Mouse (Mus musculus) intestine, embryonic 16.5 days (tissue): ENCODE measurements at regions not wholly inside any gene's neighbourhood (a gene's known extent, or its start where the extent isn't known, plus 50 kb on each side); places are given as distances from the start of the nearest gene placed in this dataset.

Experiments used
- ATAC-seq: fragments of 200-750 bp; cut with Nextera tagmentation; 2 replicates; pipeline ENCODE4 v1.8.0; 2017; ENCODE audit warnings: moderate TSS enrichment, moderate library complexity
- H3K27ac ChIP-seq: fragments of 300-500 bp; sonication (generic); 2 replicates; pipeline ENCODE4 v1.5.1; 2014; ENCODE audit warnings: mild to moderate bottlenecking, low read length
- H3K27me3 ChIP-seq: fragments of 300-500 bp; sonication (generic); replicated peaks from 2 replicates; pipeline ENCODE4 v1.6.1; 2014; ENCODE audit warnings: low read length, control low read depth, mixed read lengths; ENCODE audit not compliant: control insufficient read depth, insufficient read depth
- H3K36me3 ChIP-seq: fragments of 300-500 bp; sonication (generic); 2 replicates; pipeline ENCODE4 v1.6.1; 2014; ENCODE audit warnings: low read length, control low read depth; ENCODE audit not compliant: control insufficient read depth, insufficient read depth
- H3K4me1 ChIP-seq: fragments of 300-500 bp; sonication (generic); 2 replicates; pipeline ENCODE4 v1.6.1; 2014; ENCODE audit warnings: low read length, control low read depth, mixed read lengths; ENCODE audit not compliant: control insufficient read depth, insufficient read depth
- H3K4me2 ChIP-seq: fragments of 300-500 bp; sonication (generic); 2 replicates; pipeline ENCODE4 v1.6.1; 2014; ENCODE audit warnings: low read depth, low read length, control low read depth
- H3K4me3 ChIP-seq: fragments of 300-500 bp; sonication (generic); 2 replicates; pipeline ENCODE4 v1.5.1; 2014; ENCODE audit warnings: mild to moderate bottlenecking, low read length
- H3K9ac ChIP-seq: fragments of 300-500 bp; sonication (generic); 2 replicates; pipeline ENCODE4 v1.6.1; 2014; ENCODE audit warnings: low read depth, low read length
- H3K9me3 ChIP-seq: fragments of 300-500 bp; sonication (generic); 2 replicates; pipeline ENCODE4 v1.6.1; 2016; ENCODE audit warnings: low read length, control low read depth; ENCODE audit not compliant: control insufficient read depth
- WGBS: fragments of 180-500 bp; shearing (Covaris S2); extraction: QIAGEN DNeasy Blood & Tissue Kit; methylation state at CpG from one replicate; pipeline ENCODE4 v1.1.7; 2014; 5-methylcytosine and 5-hydroxymethylcytosine counted together

DNA sequence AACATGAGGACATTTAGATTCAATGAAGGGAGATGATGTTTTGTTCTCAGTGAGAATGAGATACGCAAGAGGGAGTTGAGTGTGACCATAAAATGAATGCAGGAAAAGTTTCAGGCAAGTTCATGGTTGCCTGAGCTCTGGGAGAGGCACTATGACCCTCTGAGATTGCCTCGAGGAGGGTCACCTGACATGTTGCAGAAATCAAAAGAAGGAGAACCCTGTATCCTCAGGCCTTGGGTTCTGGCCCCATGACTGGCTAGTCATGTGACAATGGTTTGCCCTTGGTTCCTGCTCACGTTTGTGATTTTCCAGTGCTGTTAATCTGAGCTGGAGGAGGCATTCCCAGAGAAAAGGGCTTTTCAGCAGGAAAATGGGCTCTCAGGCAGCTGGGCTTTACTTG lies 98.9 kb downstream of the Mab21l3 start:
- no peaks in the 10 kb centered on the region for H3K36me3 ChIP-seq
- H3K4me3 ChIP-seq: no peak overlapping the region
- no peak overlapping the region for H3K4me2 ChIP-seq
- 0 out of 2 replicates have a peak, but pooled peaks cover 4% of the 10 kb centered on the region for H3K9me3 ChIP-seq
- H3K9ac ChIP-seq: no peak overlapping the region
- no peaks in the 10 kb centered on the region for H3K27me3 ChIP-seq
- no peaks in the 10 kb centered on the region for H3K4me1 ChIP-seq
- peak; percentile 33 for ATAC-seq
- no peak overlapping the region for H3K27ac ChIP-seq
- WGBS: 53% methylated on average over 3 of the region's 3 CpGs

GRCm38 (mm10) chr3:101749031-101749632 lies 99.6 kb downstream of the Mab21l3 start:
- no peak for ATAC-seq
- H3K4me3 ChIP-seq: no peak overlapping the region
- 0 out of 2 replicates have a peak, but pooled peaks cover 4% of the 10 kb centered on the region for H3K9me3 ChIP-seq
- no peak overlapping the region for H3K27ac ChIP-seq
- no peak overlapping the region for H3K4me2 ChIP-seq
- H3K36me3 ChIP-seq: no peaks in the 10 kb centered on the region
- WGBS: 82% methylated on average over 3 of the region's 3 CpGs
- H3K27me3 ChIP-seq: no peaks in the 10 kb centered on the region
- no peak overlapping the region for H3K9ac ChIP-seq
- no peaks in the 10 kb centered on the region for H3K4me1 ChIP-seq

DNA sequence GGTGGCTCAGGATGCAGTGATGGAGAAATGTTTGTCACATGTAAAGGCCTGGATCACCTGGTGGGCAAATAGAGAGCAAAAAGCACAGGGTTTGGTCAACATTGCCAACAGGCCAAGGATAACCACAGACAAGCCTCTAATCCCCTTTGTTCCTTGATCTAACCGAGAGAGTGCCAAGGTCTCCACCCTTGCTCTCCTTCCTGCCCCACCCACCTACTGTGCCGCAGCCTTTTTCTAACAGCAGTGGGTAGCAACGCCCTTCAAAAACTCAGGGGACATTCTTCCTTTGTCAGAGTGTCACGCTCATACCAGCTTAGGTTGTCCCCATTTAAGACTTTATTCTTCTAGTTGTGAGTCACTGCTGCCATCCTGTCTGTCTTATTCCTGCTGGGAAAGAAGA lies 100.6 kb downstream of the Mab21l3 start:
- 45% methylated on average over 4 of the region's 4 CpGs for WGBS
- Histone ChIP-seq H3K4me3 (no peak overlapping the region), H3K36me3 (no peaks in the 10 kb centered on the region), H3K27ac (no peak overlapping the region), H3K9ac (no peak overlapping the region), H3K9me3 (no peaks in the 10 kb centered on the region), H3K4me2 (no peak overlapping the region), H3K4me1 (no peaks in the 10 kb centered on the region), H3K27me3 (no peaks in the 10 kb centered on the region)
- no peak for ATAC-seq

DNA sequence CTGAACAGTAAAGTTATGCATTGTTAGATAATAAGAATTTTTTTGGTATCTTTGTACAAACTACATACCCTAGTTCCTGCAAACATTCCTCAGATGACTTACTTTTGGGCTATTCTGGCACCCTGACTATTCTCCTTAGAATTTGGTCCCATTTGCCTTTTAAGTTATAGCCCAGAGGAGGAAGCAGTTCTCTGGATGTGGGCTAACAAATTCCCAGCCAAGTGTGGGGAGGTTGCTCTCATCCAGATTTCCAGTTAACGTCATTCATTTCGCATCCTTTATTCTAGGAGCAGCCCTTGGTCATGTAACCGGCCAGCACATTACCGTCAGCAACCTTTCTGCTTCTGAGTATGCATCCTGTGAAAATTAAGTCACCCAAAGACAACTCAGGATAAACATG lies 107.9 kb downstream of the Mab21l3 start:
- H3K4me2 ChIP-seq: no peak overlapping the region
- no peak overlapping the region for H3K27ac ChIP-seq
- no peak overlapping the region for H3K9ac ChIP-seq
- ATAC-seq: no peak
- no peaks in the 10 kb centered on the region for H3K27me3 ChIP-seq
- no peaks in the 10 kb centered on the region for H3K36me3 ChIP-seq
- H3K9me3 ChIP-seq: no peaks in the 10 kb centered on the region
- H3K4me1 ChIP-seq: no peaks in the 10 kb centered on the region
- 81% methylated on average over 4 of the region's 4 CpGs for WGBS
- H3K4me3 ChIP-seq: no peak overlapping the region

- no peaks in the 10 kb centered on the region for H3K36me3 ChIP-seq
- WGBS: 83% methylated on average over 6 of the region's 6 CpGs
- 0 out of 2 replicates have a peak, but pooled peaks have one; percentile 52 for ATAC-seq
- no peak overlapping the region for H3K27ac ChIP-seq
- no peaks in the 10 kb centered on the region for H3K4me1 ChIP-seq
- no peak overlapping the region for H3K4me3 ChIP-seq
- H3K9me3 ChIP-seq: no peaks in the 10 kb centered on the region
- no peaks in the 10 kb centered on the region for H3K27me3 ChIP-seq
- H3K9ac ChIP-seq: no peak overlapping the region
- H3K4me2 ChIP-seq: no peak overlapping the region
Measured at GRCm38 (mm10) chr3:101737197-101737596, 111.6 kb downstream of the Mab21l3 start.

DNA sequence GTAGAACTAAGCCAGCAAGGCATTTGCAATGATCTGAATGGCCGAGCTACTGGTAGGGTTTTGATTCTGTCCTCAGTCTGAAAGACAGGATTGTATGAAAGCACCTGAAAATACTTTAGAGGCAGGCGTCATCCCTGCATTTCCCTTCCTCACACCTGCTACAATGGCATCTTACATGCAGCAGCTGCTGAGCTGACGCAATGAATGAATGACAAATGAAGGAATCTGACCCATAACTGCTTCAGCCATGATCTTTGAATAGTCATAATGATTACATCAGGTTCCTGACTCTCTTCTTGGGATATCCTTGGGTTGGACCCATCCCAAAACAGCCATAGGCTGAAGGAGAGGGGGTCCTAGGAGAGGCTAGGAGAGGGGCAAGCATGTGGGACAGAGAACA lies 119.7 kb downstream of the Mab21l3 start:
- H3K4me1 ChIP-seq: no peaks in the 10 kb centered on the region
- no peaks in the 10 kb centered on the region for H3K36me3 ChIP-seq
- no peak overlapping the region for H3K4me3 ChIP-seq
- 85% methylated on average over 3 of the region's 3 CpGs for WGBS
- no peak overlapping the region for H3K4me2 ChIP-seq
- ATAC-seq: no peak
- H3K9me3 ChIP-seq: no peaks in the 10 kb centered on the region
- no peak overlapping the region for H3K9ac ChIP-seq
- H3K27me3 ChIP-seq: no peaks in the 10 kb centered on the region
- H3K27ac ChIP-seq: no peak overlapping the region

GRCm38 (mm10) chr3:101722926-101723325 lies 118.4 kb upstream of the Atp1a1 start:
- Histone ChIP-seq H3K27ac (no peak overlapping the region), H3K4me3 (no peak overlapping the region), H3K4me1 (no peaks in the 10 kb centered on the region), H3K9me3 (no peaks in the 10 kb centered on the region), H3K4me2 (no peak overlapping the region), H3K36me3 (no peaks in the 10 kb centered on the region), H3K27me3 (no peaks in the 10 kb centered on the region), H3K9ac (no peak overlapping the region)
- no peak for ATAC-seq
- WGBS: 64% methylated on average over 6 of the region's 6 CpGs

GRCm38 (mm10) chr3:101722001-101722400 lies 117.5 kb upstream of the Atp1a1 start:
- ATAC-seq: no peak
- Histone ChIP-seq H3K4me3 (no peak overlapping the region), H3K27ac (no peak overlapping the region), H3K4me2 (no peak overlapping the region), H3K9me3 (no peaks in the 10 kb centered on the region), H3K4me1 (no peaks in the 10 kb centered on the region), H3K9ac (no peak overlapping the region), H3K36me3 (no peaks in the 10 kb centered on the region), H3K27me3 (no peaks in the 10 kb centered on the region)
- WGBS: 86% methylated on average over 4 of the region's 4 CpGs

DNA sequence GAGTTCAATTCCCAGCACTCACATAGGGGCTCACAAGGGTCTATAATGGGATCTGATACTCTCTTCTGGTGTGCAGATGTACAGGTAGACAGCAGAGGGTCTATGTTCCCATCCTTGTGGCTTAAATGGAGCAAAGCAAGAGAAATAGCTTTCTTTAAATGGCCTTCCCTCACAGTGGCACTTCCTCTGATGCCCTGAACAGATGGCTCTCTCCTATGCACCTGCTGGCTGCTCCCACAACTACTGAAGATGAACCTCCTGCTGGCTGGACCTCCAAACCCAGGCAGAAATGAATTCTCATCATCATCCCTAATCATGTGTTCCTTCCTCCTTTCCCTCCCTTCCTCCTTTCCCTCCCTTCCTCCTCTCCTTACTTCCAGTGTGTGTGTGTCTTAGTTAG lies 110.9 kb upstream of the Atp1a1 start:
- Histone ChIP-seq H3K9me3 (no peaks in the 10 kb centered on the region), H3K9ac (no peak overlapping the region), H3K4me2 (no peak overlapping the region), H3K27ac (no peak overlapping the region), H3K4me1 (peaks cover 32% of the 10 kb centered on the region), H3K27me3 (no peaks in the 10 kb centered on the region), H3K36me3 (no peaks in the 10 kb centered on the region), H3K4me3 (no peak overlapping the region)
- ATAC-seq: no peak

GRCm38 (mm10) chr3:101714810-101715209 lies 110.3 kb upstream of the Atp1a1 start:
- WGBS: 62% methylated on average over 5 of the region's 5 CpGs
- Histone ChIP-seq H3K36me3 (no peaks in the 10 kb centered on the region), H3K9me3 (no peaks in the 10 kb centered on the region), H3K9ac (no peak overlapping the region), H3K4me2 (no peak overlapping the region), H3K27me3 (no peaks in the 10 kb centered on the region), H3K4me3 (no peak overlapping the region), H3K4me1 (peaks cover 33% of the 10 kb centered on the region), H3K27ac (no peak overlapping the region)
- ATAC-seq: no peak
